Mouse (Mus musculus): ENCODE data around the gene Ect2l. TPM values are rescaled to one million over a fixed set of nuclear protein-coding genes. Genes with fewer than 3 reads are reported as not detected.

Ect2l gene
- polyA plus RNA-seq, 1 experiment from 2014 or later = 0.28 TPM

Other genes with a start within 250 kb of the Ect2l start
- 62.4 and 74.9 TPM in 2 replicates for gene Abracl, start 187.6 kb downstream of the Ect2l start, polyA plus RNA-seq (2014; fragmentation: Nextera tagmentation; extraction: Ambion mirVana)
- 24.7 and 27.0 TPM in 2 replicates for gene Reps1, start 155.0 kb downstream of the Ect2l start, polyA plus RNA-seq (2014; fragmentation: Nextera tagmentation; extraction: Ambion mirVana)
- gene Ccdc28a, start 24.1 kb upstream of the Ect2l start, polyA plus RNA-seq (2014; fragmentation: Nextera tagmentation; extraction: Ambion mirVana) = 6.1 and 7.5 TPM in 2 replicates
- 20.9 and 21.0 TPM in 2 replicates for gene Nhsl1, start 108.1 kb upstream of the Ect2l start, polyA plus RNA-seq (2014; fragmentation: Nextera tagmentation; extraction: Ambion mirVana)

All from neural tube, embryonic 14.5 days (tissue).